Mouse (Mus musculus) gonadal fat pad, adult 2 months (tissue): ENCODE results near the gene Sdk2. TPM values are rescaled to one million over a fixed set of nuclear protein-coding genes. Genes with fewer than 3 reads are reported as not detected.
A peak's percentile ranks its signal among the peaks of the same experiment; 100 is the strongest.

ENCODE experiments used
- DNase-seq: peaks from one replicate; pipeline ENCODE4 v3.0.0-alpha.2; 2012; ENCODE audit warnings: low read depth
- polyA plus RNA-seq: library from polyadenylated mRNA; depleted of rRNA; stranded (reverse); fragments of >200 nt; gene quantifications from 2 replicates; pipeline ENCODE4 v1.2.3, GENCODE M21; 2012

Gene Sdk2
- polyA plus RNA-seq, 1 experiment = 8.0 TPM

- DNase-seq = no peak
Measured at GRCm38 (mm10) chr11:113991886-113992285, 75.0 kb downstream of the Sdk2 start.

GRCm38 (mm10) chr11:113990466-113990865 lies 76.4 kb downstream of the Sdk2 start:
- DNase-seq = no peak

DNA sequence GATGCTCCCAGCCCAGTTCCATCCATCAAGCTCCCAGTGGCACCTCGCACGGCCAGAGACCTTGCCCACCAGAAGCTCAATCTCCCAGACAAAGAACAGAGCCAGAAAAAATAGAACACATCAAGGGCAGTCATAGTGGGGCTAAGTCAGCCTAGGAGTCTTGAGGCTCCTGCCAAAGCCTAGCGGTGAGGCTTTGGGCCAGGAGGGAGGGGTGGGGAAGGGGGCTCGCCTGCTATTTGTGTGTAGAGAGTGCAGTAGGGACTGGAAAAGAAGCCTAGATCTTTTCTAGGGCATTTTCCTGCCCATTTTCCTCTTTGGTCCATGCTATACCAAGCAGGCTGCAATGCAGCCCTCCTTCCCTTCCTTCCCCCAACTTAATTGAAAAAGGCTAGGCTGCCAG lies 76.8 kb downstream of the Sdk2 start:
- DNase-seq = no peak

- no peak for DNase-seq
Measured at GRCm38 (mm10) chr11:113985826-113986416, 80.9 kb downstream of the Sdk2 start.

DNA sequence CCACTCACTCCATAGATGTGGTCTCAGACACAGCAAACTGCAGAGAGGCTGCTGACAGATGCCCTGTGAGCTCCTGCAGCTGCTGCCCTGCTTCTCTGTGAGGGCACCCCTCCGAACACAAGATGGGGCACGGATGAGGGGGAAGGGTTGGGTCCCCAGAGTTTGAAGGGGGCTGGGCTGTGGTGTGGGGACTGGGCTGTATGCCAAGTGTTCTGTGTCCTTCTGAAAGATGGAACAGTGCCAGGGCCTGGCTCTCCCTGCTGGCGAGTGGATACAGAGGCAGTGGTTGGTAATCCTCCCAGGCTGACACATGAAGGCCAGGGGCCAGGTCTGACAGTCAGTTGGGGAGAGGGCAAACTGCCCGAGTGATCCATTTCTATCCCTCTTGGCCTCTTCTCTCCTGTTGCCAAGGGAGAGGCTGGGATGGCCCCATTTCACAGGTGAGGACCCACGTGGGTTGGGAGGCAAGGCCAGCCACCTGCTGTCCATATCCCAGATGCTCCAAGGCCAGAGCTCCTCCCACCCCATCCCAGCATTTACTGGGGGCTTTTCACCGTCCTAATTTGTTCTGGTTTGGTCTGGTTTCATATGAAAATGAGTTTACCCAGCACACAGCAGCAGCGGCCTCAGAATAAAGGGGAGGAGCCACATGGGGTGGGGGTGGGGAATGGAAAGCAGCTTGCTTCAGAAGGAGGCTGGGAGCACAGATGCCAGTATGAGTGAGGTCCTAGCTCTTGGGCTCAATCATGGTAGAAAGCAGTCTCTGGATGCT lies 84.9 kb downstream of the Sdk2 start:
- no peak for DNase-seq

DNA sequence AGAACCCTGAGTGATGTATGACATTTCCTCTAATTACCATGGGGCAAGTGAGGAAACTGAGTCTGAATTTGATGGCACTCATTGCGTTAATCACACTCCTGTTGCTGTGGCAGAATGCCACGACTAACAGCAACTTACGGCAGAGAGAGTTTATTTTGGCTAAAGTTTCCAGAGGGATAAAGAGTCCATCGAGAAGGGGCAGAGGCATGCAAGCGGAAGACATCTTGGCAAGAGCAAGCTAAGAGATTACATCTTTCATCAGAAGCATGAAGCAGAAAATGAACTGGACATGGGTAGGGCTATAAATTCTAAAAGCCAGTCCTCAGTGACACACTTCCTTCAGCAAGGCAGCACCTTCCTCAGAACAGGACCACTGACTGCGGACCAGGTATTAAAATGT lies 85.8 kb downstream of the Sdk2 start:
- DNase-seq = peak; percentile 36

DNA sequence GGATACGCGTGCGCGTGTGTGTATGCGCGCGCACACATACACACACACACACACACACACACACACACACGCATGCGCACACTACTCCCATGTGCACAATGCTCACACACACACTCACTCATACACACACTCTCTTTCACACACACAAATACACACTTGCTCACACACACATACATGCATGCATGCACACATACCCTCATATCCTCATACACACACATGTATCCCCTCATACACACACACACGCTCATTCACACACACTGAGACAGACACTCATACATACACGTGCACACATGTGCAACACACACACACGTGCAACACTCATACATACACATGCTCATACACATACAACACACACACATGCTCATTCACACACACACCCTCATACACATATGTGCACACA lies 88.5 kb downstream of the Sdk2 start:
- no peak for DNase-seq

DNA sequence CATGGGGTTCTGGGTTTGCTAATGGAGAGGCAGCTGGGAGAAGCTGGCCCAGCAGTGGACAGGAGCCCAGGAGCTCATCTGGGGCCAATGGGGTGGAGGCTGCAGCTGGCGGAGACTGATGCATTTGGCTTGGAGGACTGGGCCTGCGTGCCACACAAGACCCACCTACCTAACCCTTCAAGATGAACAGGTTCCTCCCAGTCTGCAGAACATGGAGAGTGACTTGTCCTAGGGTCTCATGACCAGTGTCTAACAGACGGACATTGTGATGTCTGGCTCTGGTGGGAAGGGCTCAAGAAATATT lies 91.2 kb downstream of the Sdk2 start:
- DNase-seq = no peak

GRCm38 (mm10) chr11:113974876-113975666 lies 91.8 kb downstream of the Sdk2 start:
- DNase-seq = no peak

DNA sequence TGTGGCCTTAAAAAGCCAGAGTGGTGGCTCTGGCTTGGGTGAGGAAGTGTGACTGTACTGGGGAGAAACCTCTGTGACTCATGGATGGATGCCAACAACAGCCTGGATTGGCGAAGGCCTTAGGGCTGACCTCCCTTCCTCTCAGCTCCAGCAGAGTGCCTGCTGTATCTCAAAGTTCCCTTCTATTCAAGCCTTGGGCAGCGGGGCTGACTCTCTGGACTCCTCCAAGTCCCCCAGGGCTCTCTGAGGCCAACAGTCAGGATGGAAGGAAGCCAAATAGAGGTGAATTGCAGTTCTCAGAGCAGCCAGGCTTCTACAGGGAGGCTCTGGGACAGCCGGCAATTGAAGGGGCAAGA lies 94.4 kb downstream of the Sdk2 start:
- DNase-seq = no peak

- DNase-seq = no peak
Measured at GRCm38 (mm10) chr11:113971609-113972516, 95.0 kb downstream of the Sdk2 start.

DNA sequence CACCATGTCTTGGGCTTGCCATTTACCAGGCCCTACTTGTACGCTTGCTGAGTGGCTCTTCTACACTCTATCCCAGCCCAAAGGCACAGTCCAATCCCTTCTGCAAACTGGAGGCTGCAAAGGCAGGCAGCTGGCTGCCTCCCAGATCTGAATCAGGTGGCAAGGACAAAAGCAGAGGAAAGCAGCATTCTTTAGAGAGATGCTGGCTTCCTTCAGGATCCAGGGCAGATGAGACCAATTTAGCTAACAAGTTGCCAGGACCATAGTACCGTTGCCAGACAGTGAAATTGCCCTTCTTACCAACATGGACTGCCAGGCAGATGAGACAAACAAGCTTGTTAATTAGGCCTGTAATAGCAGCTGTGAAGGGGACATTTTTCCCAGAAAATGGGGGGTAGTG lies 96.8 kb downstream of the Sdk2 start:
- DNase-seq = no peak

DNA sequence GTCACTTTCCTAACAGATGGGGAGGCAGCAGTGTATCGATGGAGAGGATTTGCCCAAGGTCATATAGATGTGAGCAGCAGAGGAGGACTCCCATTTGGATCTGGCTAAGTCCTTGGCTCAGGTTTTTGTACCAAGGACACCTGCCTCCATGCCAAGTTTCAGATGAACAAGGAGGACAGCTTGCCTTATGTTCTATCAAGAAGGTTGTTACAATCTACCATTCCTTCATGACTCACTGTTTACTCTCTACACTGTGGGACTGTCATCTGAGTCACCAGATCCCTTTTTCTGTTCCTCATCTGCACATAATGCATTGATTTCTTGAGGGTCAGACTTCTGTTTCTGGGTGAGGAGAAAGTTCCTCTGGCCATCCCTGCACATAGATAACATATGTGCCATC lies 101.6 kb downstream of the Sdk2 start:
- no peak for DNase-seq

DNA sequence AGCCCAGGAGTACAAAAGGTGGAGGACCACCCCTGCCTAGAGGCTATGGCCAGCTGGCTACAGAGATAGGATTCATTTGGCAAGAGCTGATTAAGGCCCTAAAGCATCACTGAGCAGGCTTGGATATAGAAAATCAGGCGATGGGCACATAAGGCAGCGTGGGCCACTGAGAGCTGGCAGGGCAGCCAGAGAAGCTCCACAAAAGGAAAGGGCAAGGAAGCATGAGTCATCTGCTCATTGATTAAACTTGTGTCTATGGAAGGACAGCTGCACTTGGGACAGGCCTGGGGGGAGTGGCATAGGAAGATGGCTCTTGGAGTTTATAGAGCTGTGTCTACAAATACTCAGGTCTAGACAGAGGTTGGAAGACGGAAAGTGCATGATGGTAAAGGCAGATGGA lies 104.1 kb downstream of the Sdk2 start:
- no peak for DNase-seq

- no peak for DNase-seq
Measured at GRCm38 (mm10) chr11:113951616-113951988, 115.2 kb downstream of the Sdk2 start.

GRCm38 (mm10) chr11:113950904-113951615 lies 115.8 kb downstream of the Sdk2 start:
- no peak for DNase-seq

DNA sequence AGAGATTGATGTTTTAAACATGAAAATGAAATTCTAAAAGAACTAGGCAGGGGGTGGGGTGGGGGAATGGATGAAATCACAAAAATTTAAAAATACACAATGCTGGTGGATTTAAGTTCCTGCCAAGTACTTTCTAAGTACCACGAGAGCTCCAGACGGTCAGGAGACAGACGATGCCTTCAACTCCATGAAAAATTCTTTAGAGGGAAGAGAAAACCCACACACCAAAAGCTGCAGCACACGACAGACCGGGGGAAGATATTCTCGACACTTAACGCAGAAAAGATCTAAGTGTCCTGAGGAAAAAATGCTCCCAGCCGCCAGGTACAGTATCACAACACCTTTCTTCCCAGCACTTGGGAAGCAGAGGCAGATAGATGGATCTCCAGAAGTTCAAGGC lies 118.2 kb downstream of the Sdk2 start:
- DNase-seq = no peak

- DNase-seq = no peak
Measured at GRCm38 (mm10) chr11:113942101-113942735, 124.6 kb downstream of the Sdk2 start.

DNA sequence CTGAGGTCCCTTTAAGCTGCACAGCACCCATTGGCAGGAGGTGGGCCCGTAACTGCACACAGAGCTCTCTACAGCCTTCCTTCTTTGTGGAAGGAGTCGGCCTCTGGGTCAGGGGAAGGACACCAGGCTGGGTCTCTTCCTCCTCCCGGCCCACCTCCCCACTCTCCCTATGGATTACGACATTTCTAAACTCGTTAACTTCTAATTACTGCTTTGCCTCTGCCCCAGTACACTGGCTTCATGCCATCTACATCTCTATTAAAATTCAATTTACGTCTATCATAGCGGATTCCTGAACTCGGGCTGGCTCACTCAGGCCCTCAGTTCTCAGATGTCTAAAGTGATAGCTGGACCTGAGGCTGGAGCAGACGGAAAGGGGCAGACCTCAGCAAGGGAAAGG lies 133.2 kb downstream of the Sdk2 start:
- DNase-seq = no peak

DNA sequence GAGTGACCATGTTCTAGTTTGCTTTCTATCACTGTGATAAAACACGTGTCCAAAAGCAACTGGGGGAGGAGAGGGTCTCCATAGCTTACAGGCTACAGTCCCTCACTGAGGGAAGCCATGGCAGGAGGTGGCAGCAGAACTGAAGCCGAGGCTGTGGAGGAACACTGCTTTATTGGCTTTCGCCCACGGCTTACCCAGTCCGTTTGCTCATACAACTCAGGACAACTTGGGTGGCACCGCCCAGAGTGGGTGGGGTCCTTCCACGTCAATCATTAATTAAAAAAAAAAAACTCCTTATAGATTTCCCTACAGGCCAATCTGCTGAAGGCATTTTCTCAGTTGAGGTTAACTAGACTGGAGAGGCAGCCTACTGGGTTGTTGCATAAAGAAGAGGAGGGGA lies 133.9 kb downstream of the Sdk2 start:
- DNase-seq = no peak

GRCm38 (mm10) chr11:113931701-113932100 lies 135.1 kb downstream of the Sdk2 start:
- no peak for DNase-seq
